Mouse (Mus musculus) 416B (cell line): ENCODE data around the gene Olfr1205.

Source experiments
- DNase-seq: peaks from one replicate; pipeline ENCODE4 v3.0.0; 2011; ENCODE audit warnings: low read depth

Olfr1205 gene

GRCm38 (mm10) chr2:88829437-88829836 is at the start of gene Olfr1205:
Gene Olfr1205 (plus strand): TSS chr2:88829737.
- no peak for DNase-seq

- DNase-seq, result no peak
Observed at GRCm38 (mm10) chr2:88792736-88793135, 36.8 kb upstream of the Olfr1205 start, which contains the start of gene Olfr1201. Gene Olfr1201 (plus strand): TSS chr2:88793036.

GRCm38 (mm10) chr2:88814196-88814595 is 15.3 kb upstream of the Olfr1205 start, which contains the start of gene Olfr1202:
Gene Olfr1202 (plus strand): TSS chr2:88814496.
- DNase-seq, result no peak

- DNase-seq, result no peak
Observed at GRCm38 (mm10) chr2:88838477-88838876, 8.9 kb downstream of the Olfr1205 start.

GRCm38 (mm10) chr2:88848992-88849391 is 19.5 kb downstream of the Olfr1205 start, which contains the start of gene Olfr1204:
Gene Olfr1204 (plus strand): TSS chr2:88849292.
- DNase-seq, result no peak

- no peak for DNase-seq
Observed at GRCm38 (mm10) chr2:88862931-88863330, 33.4 kb downstream of the Olfr1205 start, which contains the start of gene Olfr1206. Gene Olfr1206 (plus strand): TSS chr2:88863231.
